Mouse (Mus musculus) spleen, adult 2 months (tissue): Measurements from ENCODE around the gene Ofcc1. TPM values are rescaled to one million over a fixed set of nuclear protein-coding genes. Genes with fewer than 3 reads are reported as not detected.

ENCODE experiments used
- DNase-seq, 2 experiments: peaks; one replicate each; pipeline versions ENCODE4 v3.0.0 to v3.0.0-alpha.2; 2012 to 2021; ENCODE audit warnings: low spot score in 2 of 2, low read depth in 1 of 2
- H3K27ac ChIP-seq: fragments of 200-500 bp; 2 replicates; pipeline ENCODE4 v1.5.1; 2012; ENCODE audit warnings: low read length, inconsistent platforms; ENCODE audit not compliant: insufficient read depth
- H3K27me3 ChIP-seq: fragments of 200-500 bp; 2 replicates; pipeline ENCODE4 v1.6.1; 2012; ENCODE audit warnings: mild to moderate bottlenecking, moderate library complexity, low read length, inconsistent platforms; ENCODE audit not compliant: control insufficient read depth, insufficient read depth
- H3K36me3 ChIP-seq: fragments of 200-500 bp; 2 replicates; pipeline ENCODE4 v1.6.1; 2012; ENCODE audit warnings: mild to moderate bottlenecking, low read length, inconsistent platforms; ENCODE audit not compliant: control insufficient read depth, insufficient read depth
- H3K4me1 ChIP-seq: fragments of 200-500 bp; 2 replicates; pipeline ENCODE4 v1.6.1; 2011; ENCODE audit warnings: inconsistent platforms; ENCODE audit not compliant: control insufficient read depth, insufficient read depth, insufficient read length
- H3K4me3 ChIP-seq: fragments of 200-500 bp; 2 replicates; pipeline ENCODE4 v1.5.1; 2011; ENCODE audit warnings: mild to moderate bottlenecking, inconsistent platforms; ENCODE audit not compliant: insufficient read depth, insufficient read length; ENCODE audit errors: extremely low read depth
- CTCF ChIP-seq: fragments of 200-500 bp; IDR thresholded peaks from 2 replicates; pipeline ENCODE4 v1.5.1; 2011; ENCODE audit warnings: mild to moderate bottlenecking, inconsistent platforms; ENCODE audit not compliant: insufficient read depth, insufficient read length, insufficient replicate concordance; ENCODE audit errors: extremely low read depth
- POLR2A ChIP-seq: fragments of 200-500 bp; IDR thresholded peaks from 2 replicates; pipeline ENCODE4 v1.6.1; 2011; ENCODE audit warnings: low read depth, low read length, inconsistent platforms
- WGBS: fragments of 180-500 bp; shearing (Covaris S2); methylation state at CpG from one replicate; pipeline ENCODE4 v1.1.7; 2018; 5-methylcytosine and 5-hydroxymethylcytosine counted together
- polyA plus RNA-seq: library from polyadenylated mRNA; depleted of rRNA; stranded (reverse); fragments of >200 nt; gene quantifications from 2 replicates; pipeline ENCODE4 v1.2.3, GENCODE M21; 2012

Gene Ofcc1
- polyA plus RNA-seq, 1 experiment = not detected

- Histone ChIP-seq H3K4me3 (no peak overlapping the region), H3K27ac (no peak overlapping the region), H3K4me1 (no peaks in the 10 kb centered on the region), H3K36me3 (no peaks in the 10 kb centered on the region), H3K27me3 (no peaks in the 10 kb centered on the region)
- TF ChIP-seq POLR2A (no peak), CTCF (no peak)
- 78% methylated on average over 4 of the region's 4 CpGs for WGBS
- no peak for DNase-seq
Measured at GRCm38 (mm10) chr13:40139906-40140305, 221.3 kb downstream of the Ofcc1 start.

DNA sequence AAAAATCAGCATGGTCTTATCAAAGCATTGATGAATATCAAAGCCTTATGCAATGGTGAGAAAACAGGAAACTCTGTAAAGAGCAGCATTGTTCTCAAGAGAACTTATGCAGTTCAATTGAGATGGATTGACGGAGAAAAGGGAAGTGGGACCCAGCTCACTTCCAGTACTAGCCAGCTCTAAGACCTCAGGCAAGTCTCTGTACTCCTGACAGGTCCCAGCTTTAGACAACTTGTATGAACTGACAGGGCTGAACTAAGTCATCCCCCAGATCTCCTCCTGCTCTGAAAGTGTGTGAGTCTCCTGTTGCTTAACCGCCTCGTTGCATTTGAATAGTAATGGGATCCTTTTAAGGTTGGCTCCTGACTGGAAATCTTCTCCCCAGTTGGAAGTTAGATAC, 225.2 kb downstream of the Ofcc1 start:
- TF ChIP-seq CTCF (no peak), POLR2A (no peak)
- no peaks in the 10 kb centered on the region for H3K4me1 ChIP-seq
- DNase-seq = no peak
- no peak overlapping the region for H3K4me3 ChIP-seq
- 35% methylated on average over 3 of the region's 3 CpGs for WGBS
- no peaks in the 10 kb centered on the region for H3K27me3 ChIP-seq
- H3K36me3 ChIP-seq = no peaks in the 10 kb centered on the region
- H3K27ac ChIP-seq = no peak overlapping the region

DNA sequence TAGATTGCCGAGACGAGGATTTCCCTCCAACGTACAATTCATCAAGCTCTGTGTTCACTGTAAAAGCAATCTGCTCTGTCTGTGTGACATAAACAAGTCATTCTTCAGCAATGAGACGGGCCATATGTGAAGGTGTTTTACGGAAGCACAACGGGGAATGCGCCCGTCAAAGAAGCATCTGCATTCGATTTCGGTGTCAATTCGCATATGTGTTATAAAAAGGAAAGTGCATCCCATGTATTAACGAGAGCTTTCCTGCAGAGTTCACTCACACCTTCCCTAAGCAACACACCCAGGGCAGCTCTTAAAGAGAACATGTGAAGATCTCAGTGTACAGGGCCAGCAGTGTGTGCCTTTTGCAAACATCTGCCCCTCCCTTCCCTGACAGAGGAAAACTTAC, 225.6 kb downstream of the Ofcc1 start:
- Histone ChIP-seq H3K27me3 (no peaks in the 10 kb centered on the region), H3K4me1 (no peaks in the 10 kb centered on the region), H3K36me3 (no peaks in the 10 kb centered on the region), H3K4me3 (no peak overlapping the region), H3K27ac (no peak overlapping the region)
- TF ChIP-seq CTCF (no peak), POLR2A (no peak)
- DNase-seq = no peak
- WGBS = 67% methylated on average over 12 of the region's 12 CpGs

- no peak overlapping the region for H3K27ac ChIP-seq
- H3K4me1 ChIP-seq = no peaks in the 10 kb centered on the region
- no peaks in the 10 kb centered on the region for H3K36me3 ChIP-seq
- H3K27me3 ChIP-seq = no peaks in the 10 kb centered on the region
- 63% methylated on average over 2 of the region's 2 CpGs for WGBS
- H3K4me3 ChIP-seq = no peak overlapping the region
- no peak for TF ChIP-seq CTCF
- TF ChIP-seq POLR2A = no peak
- DNase-seq = no peak
Measured at GRCm38 (mm10) chr13:40123868-40124267, 237.4 kb downstream of the Ofcc1 start.

DNA sequence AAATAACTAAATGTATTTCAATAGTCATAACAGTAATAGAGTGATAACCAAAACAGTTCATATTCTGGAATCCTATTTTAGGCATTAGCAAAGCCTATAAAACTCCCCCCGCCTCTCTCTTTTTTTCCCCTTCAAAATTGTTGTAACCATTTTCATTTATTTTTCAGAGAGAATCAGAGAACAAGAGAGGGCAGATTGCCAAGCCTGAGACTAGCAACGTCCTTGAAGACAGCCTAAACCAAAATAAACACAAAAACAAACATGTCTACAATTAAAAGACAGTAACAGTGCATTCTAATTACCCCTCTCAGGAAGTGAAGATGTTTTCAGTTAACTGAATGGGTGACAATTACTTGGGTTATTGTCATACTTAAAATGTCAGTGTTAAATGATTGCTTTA, 248.9 kb downstream of the Ofcc1 start:
- TF ChIP-seq CTCF (no peak), POLR2A (no peak)
- Histone ChIP-seq H3K4me3 (no peak overlapping the region), H3K27ac (no peak overlapping the region), H3K36me3 (no peaks in the 10 kb centered on the region), H3K4me1 (no peaks in the 10 kb centered on the region), H3K27me3 (no peaks in the 10 kb centered on the region)
- 46% methylated on average over 2 of the region's 2 CpGs for WGBS
- no peak for DNase-seq

DNA sequence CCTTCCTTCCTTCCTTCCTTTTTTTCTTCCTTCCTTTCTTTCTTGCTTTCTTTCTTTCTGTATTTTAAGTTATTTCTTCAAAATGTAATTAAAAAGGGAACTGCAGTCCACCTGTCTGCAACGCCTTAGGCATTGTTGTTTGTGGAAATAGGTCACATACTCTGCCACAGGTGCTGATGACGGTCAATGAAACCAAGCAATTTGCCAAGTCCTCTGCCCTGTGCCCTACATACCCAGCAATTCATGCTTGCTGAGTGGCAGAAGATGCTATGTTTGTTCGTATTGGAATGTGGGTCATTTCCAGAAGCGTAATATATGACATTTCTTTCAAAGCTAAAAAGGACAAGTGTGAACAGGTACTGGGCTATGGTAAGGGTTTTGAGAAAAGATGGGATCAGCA, 285.0 kb downstream of the Ofcc1 start:
- no peaks in the 10 kb centered on the region for H3K4me1 ChIP-seq
- no peaks in the 10 kb centered on the region for H3K36me3 ChIP-seq
- TF ChIP-seq POLR2A (no peak), CTCF (no peak)
- no peak for DNase-seq
- H3K4me3 ChIP-seq = no peak overlapping the region
- H3K27ac ChIP-seq = no peak overlapping the region
- H3K27me3 ChIP-seq = no peaks in the 10 kb centered on the region
- WGBS = 92% methylated on average over 4 of the region's 4 CpGs

GRCm38 (mm10) chr13:40074850-40075416, 286.3 kb downstream of the Ofcc1 start:
- Histone ChIP-seq H3K27ac (no peak overlapping the region), H3K27me3 (no peaks in the 10 kb centered on the region), H3K36me3 (no peaks in the 10 kb centered on the region), H3K4me3 (no peak overlapping the region), H3K4me1 (no peaks in the 10 kb centered on the region)
- WGBS = 69% methylated on average over 3 of the region's 3 CpGs
- TF ChIP-seq CTCF (no peak), POLR2A (no peak)
- DNase-seq = no peak
